Mouse (Mus musculus): ENCODE data around the gene Rgma. TPM values are rescaled to one million over a fixed set of nuclear protein-coding genes. Genes with fewer than 3 reads are reported as not detected.

Gene Rgma
- polyA plus RNA-seq, 1 experiment from 2014 or later = 62.9 TPM

GRCm38 (mm10) chr7:73454113-73454512, 78.8 kb downstream of the Rgma start:
- peaks cover 94% of the 10 kb centered on the region for H3K36me3 ChIP-seq
- H3K4me2 ChIP-seq (replicated peaks) = no peak overlapping the region
- no peaks in the 10 kb centered on the region for H3K4me1 ChIP-seq
- no peak for ATAC-seq (ENCODE audit: low FRiP score, low read depth)
- H3K9me3 ChIP-seq = no peaks in the 10 kb centered on the region
- H3K9ac ChIP-seq (replicated peaks) = no peak overlapping the region
- H3K27me3 ChIP-seq = no peaks in the 10 kb centered on the region
- 85% methylated on average over 12 of the region's 12 CpGs for WGBS
- H3K4me3 ChIP-seq = no peak overlapping the region
- no peak overlapping the region for H3K27ac ChIP-seq (replicated peaks)

GRCm38 (mm10) chr7:73463546-73463945, 88.2 kb downstream of the Rgma start:
- Histone ChIP-seq H3K36me3 (peaks cover 90% of the 10 kb centered on the region), H3K4me1 (no peaks in the 10 kb centered on the region), H3K9ac (replicated peaks) (no peak overlapping the region), H3K4me2 (replicated peaks) (no peak overlapping the region), H3K27me3 (no peaks in the 10 kb centered on the region), H3K27ac (replicated peaks) (no peak overlapping the region), H3K4me3 (no peak overlapping the region), H3K9me3 (no peaks in the 10 kb centered on the region)
- no peak for ATAC-seq (ENCODE audit: low FRiP score, low read depth)
- 95% methylated on average over 2 of the region's 2 CpGs for WGBS

GRCm38 (mm10) chr7:73467741-73468140, 92.4 kb downstream of the Rgma start:
- H3K36me3 ChIP-seq = peaks cover 89% of the 10 kb centered on the region
- no peak for ATAC-seq (ENCODE audit: low FRiP score, low read depth)
- no peaks in the 10 kb centered on the region for H3K4me1 ChIP-seq
- no peaks in the 10 kb centered on the region for H3K27me3 ChIP-seq
- WGBS = 97% methylated on average over 3 of the region's 3 CpGs
- H3K4me2 ChIP-seq (replicated peaks) = no peak overlapping the region
- no peak overlapping the region for H3K9ac ChIP-seq (replicated peaks)
- no peak overlapping the region for H3K27ac ChIP-seq (replicated peaks)
- no peaks in the 10 kb centered on the region for H3K9me3 ChIP-seq
- no peak overlapping the region for H3K4me3 ChIP-seq

Other genes starting within 250 kb of the Rgma start
- 54.8 and 61.4 TPM in 2 replicates for gene Chd2, start 166.3 kb downstream of the Rgma start, polyA plus RNA-seq (2016; fragmentation: Nextera tagmentation; extraction: Ambion mirVana)